Mouse (Mus musculus) E14TG2a.4 (cell line): ENCODE results near the gene Rab19.

Experiments used
- CTCF ChIP-seq: conservative IDR thresholded peaks from 2 replicates; pipeline ENCODE4 v1.5.1; 2014; ENCODE audit warnings: low read length
- NANOG ChIP-seq: IDR thresholded peaks from 2 replicates; pipeline ENCODE4 v1.6.1; 2014; ENCODE audit warnings: borderline replicate concordance, low read length, mixed read lengths
- POU5F1 ChIP-seq: IDR thresholded peaks from 2 replicates; pipeline ENCODE4 v1.6.1; 2014; ENCODE audit warnings: low read length, borderline replicate concordance

DNA sequence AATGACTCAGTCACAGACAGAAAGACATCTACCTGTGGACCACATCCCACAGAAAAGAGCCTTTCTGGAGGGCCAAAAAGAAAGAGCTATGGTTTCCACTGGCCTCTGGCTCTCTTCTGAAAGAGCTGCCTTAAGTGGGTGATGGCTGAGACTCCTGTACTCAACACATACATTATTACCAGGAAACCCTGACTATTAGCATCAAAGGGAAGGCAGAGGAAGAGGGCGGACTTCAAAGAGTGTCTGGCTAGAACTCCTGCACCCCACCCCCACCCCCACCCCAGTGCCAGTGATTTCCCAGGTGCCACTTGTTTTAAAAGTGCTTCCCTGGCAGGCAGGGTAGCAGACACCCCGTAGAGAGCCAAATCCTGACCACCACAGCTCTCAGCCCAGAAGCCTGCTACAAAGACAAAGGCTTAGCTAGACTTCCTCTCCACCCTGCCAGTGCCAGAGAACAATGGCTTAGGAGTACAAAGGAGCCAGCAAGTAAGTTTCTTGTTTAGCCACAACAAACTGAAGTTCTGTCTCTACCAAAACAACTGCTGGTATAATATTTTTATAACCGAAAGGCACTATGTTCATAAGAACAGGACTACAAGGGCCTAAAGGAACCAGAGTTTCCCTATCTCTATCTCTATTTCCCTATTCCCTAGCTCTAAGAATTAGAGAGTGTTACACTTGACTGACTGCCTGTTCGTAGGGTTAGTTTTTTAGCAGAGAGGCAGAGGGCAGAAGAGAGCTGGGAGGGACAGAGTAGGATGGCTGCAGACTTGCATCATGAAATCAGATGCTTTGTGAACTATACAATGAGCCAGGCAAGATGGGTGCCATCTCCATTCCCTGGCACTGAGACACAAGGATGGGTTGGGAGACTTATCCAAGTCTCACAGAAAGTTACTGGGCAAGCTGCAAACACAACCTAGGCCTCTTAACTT lies 32.8 kb upstream of the Rab19 start:
- TF ChIP-seq CTCF = no peak
- no peak for TF ChIP-seq NANOG
- TF ChIP-seq POU5F1 = no peak
